Mouse (Mus musculus) layer of hippocampus, adult 2 months (tissue): ENCODE measurements at regions not wholly inside any gene's neighbourhood (a gene's known extent, or its start where the extent isn't known, plus 50 kb on each side); places are given as distances from the start of the nearest gene placed in this dataset.

ENCODE experiments used
- DNase-seq, 2 experiments: peaks; one replicate each; pipeline ENCODE4 v3.0.0; 2022; ENCODE audit warnings: low spot score in 2 of 2
- H3K27ac ChIP-seq: fragments of 200-600 bp; 2 replicates; pipeline ENCODE4 v1.8.1; 2022
- H3K4me3 ChIP-seq: fragments of 200-600 bp; 2 replicates; pipeline ENCODE4 v1.8.1; 2022; ENCODE audit warnings: mild to moderate bottlenecking
- CTCF ChIP-seq: fragments of 200-600 bp; conservative IDR thresholded peaks from 2 replicates; pipeline ENCODE4 v1.8.1; 2022; ENCODE audit warnings: antibody characterized with exemption, mild to moderate bottlenecking, moderate library complexity

- TF ChIP-seq CTCF = no peak
- H3K4me3 ChIP-seq = no peak overlapping the region
- DNase-seq = peak in 1 of 2 experiments; percentile 33
- peak overlapping the region; percentile 54 for H3K27ac ChIP-seq
These were observed 112.7 kb downstream of the Ets2 start for GRCm38 (mm10) chr16:95814513-95815118.

- no peak for DNase-seq
- H3K4me3 ChIP-seq = no peak overlapping the region
- TF ChIP-seq CTCF = no peak
- H3K27ac ChIP-seq = no peak overlapping the region
These were observed 109.2 kb downstream of the Ets2 start for GRCm38 (mm10) chr16:95811092-95811491.

GRCm38 (mm10) chr16:95809127-95809876 lies 107.4 kb downstream of the Ets2 start:
- H3K27ac ChIP-seq = no peak overlapping the region
- no peak for TF ChIP-seq CTCF
- H3K4me3 ChIP-seq = no peak overlapping the region
- no peak for DNase-seq

- DNase-seq = no peak
- Histone ChIP-seq H3K27ac (no peak overlapping the region), H3K4me3 (no peak overlapping the region)
- no peak for TF ChIP-seq CTCF
These were observed 104.6 kb downstream of the Ets2 start for GRCm38 (mm10) chr16:95806510-95806909.

GRCm38 (mm10) chr16:95804199-95804598 lies 102.3 kb downstream of the Ets2 start:
- no peak overlapping the region for H3K4me3 ChIP-seq

GRCm38 (mm10) chr16:95802641-95803040 lies 100.8 kb downstream of the Ets2 start:
- Histone ChIP-seq H3K27ac (peak overlapping the region; percentile 86), H3K4me3 (no peak overlapping the region)
- no peak for DNase-seq
- no peak for TF ChIP-seq CTCF

More at GRCm38 (mm10) chr16:95804199-95804598, 102.3 kb downstream of the Ets2 start:
- no peak overlapping the region for H3K27ac ChIP-seq
- 0 out of 2 replicates have a peak, but pooled peaks have one; percentile 9 for TF ChIP-seq CTCF
- DNase-seq = no peak

GRCm38 (mm10) chr16:95802207-95802606 lies 100.3 kb downstream of the Ets2 start:
- no peak for TF ChIP-seq CTCF
- Histone ChIP-seq H3K27ac (peak overlapping the region; percentile 86), H3K4me3 (no peak overlapping the region)
- no peak for DNase-seq

GRCm38 (mm10) chr16:95800911-95801442 lies 99.1 kb downstream of the Ets2 start:
- Histone ChIP-seq H3K27ac (no peak overlapping the region), H3K4me3 (no peak overlapping the region)
- TF ChIP-seq CTCF = no peak
- DNase-seq = no peak

GRCm38 (mm10) chr16:95798582-95798981 lies 96.7 kb downstream of the Ets2 start:
- no peak for TF ChIP-seq CTCF

GRCm38 (mm10) chr16:95798099-95798498 lies 96.2 kb downstream of the Ets2 start:
- Histone ChIP-seq H3K27ac (no peak overlapping the region), H3K4me3 (no peak overlapping the region)
- no peak for TF ChIP-seq CTCF
- no peak for DNase-seq

More at GRCm38 (mm10) chr16:95798582-95798981, 96.7 kb downstream of the Ets2 start:
- Histone ChIP-seq H3K4me3 (no peak overlapping the region), H3K27ac (no peak overlapping the region)
- DNase-seq = peak; percentile 34 to 43

- TF ChIP-seq CTCF = no peak
- Histone ChIP-seq H3K27ac (no peak overlapping the region), H3K4me3 (no peak overlapping the region)
- DNase-seq = no peak
These were observed 95.3 kb downstream of the Ets2 start for GRCm38 (mm10) chr16:95797141-95797540.

- no peak overlapping the region for H3K27ac ChIP-seq
These were observed 93.0 kb downstream of the Ets2 start for GRCm38 (mm10) chr16:95794876-95795275.

GRCm38 (mm10) chr16:95794281-95794727 lies 92.4 kb downstream of the Ets2 start:
- H3K27ac ChIP-seq = no peak overlapping the region
- no peak for TF ChIP-seq CTCF
- H3K4me3 ChIP-seq = no peak overlapping the region
- peak in 1 of 2 experiments; percentile 5 for DNase-seq

More at GRCm38 (mm10) chr16:95794876-95795275, 93.0 kb downstream of the Ets2 start:
- peak in 1 of 2 experiments; percentile 4 for DNase-seq
- no peak for TF ChIP-seq CTCF
- H3K4me3 ChIP-seq = no peak overlapping the region
